Mouse (Mus musculus) midbrain, embryonic 11.5 days (tissue): Measurements from ENCODE around the gene Twf2. TPM values are rescaled to one million over a fixed set of nuclear protein-coding genes. Genes with fewer than 3 reads are reported as not detected.

Experiments used
- ATAC-seq: fragments of 200-750 bp; cut with Nextera tagmentation; 2 replicates; pipeline ENCODE4 v1.8.0; 2017; ENCODE audit warnings: moderate TSS enrichment, moderate library complexity; ENCODE audit not compliant: low FRiP score
- DNase-seq: peaks from one replicate; pipeline ENCODE4 v3.0.0; 2015; ENCODE audit warnings: low spot score; ENCODE audit errors: missing footprints
- H3K27ac ChIP-seq: fragments of 300-500 bp; sonication (generic); 2 replicates; pipeline ENCODE4 v1.5.1; 2014; ENCODE audit warnings: low read depth, low read length
- H3K27me3 ChIP-seq: fragments of 300-500 bp; sonication (generic); 2 replicates; pipeline ENCODE4 v1.6.1; 2014; ENCODE audit warnings: mild to moderate bottlenecking, low read length, moderate library complexity, mixed read lengths; ENCODE audit not compliant: control insufficient read depth, insufficient read depth
- H3K36me3 ChIP-seq: fragments of 300-500 bp; sonication (generic); 2 replicates; pipeline ENCODE4 v1.6.1; 2014; ENCODE audit warnings: mild to moderate bottlenecking, low read length, moderate library complexity, mixed read lengths; ENCODE audit not compliant: control insufficient read depth, insufficient read depth
- H3K4me1 ChIP-seq: fragments of 300-500 bp; sonication (generic); 2 replicates; pipeline ENCODE4 v1.6.1; 2014; ENCODE audit warnings: low read length; ENCODE audit not compliant: control insufficient read depth, insufficient read depth
- H3K4me2 ChIP-seq: fragments of 300-500 bp; sonication (generic); 2 replicates; pipeline ENCODE4 v1.6.1; 2014; ENCODE audit warnings: mild to moderate bottlenecking, moderate library complexity
- H3K4me3 ChIP-seq: fragments of 300-500 bp; sonication (generic); 2 replicates; pipeline ENCODE4 v1.5.1; 2014; ENCODE audit warnings: low read depth, low read length
- H3K9ac ChIP-seq: fragments of 300-500 bp; sonication (generic); 2 replicates; pipeline ENCODE4 v1.6.1; 2014; ENCODE audit warnings: low read length
- H3K9me3 ChIP-seq: fragments of 300-500 bp; sonication (generic); 2 replicates; pipeline ENCODE4 v1.6.1; 2016; ENCODE audit warnings: low read length; ENCODE audit not compliant: control insufficient read depth
- WGBS: fragments of 180-500 bp; shearing (Covaris S2); extraction: QIAGEN DNeasy Blood & Tissue Kit; methylation state at CpG from one replicate; pipeline ENCODE4 v1.1.7; 2014; 5-methylcytosine and 5-hydroxymethylcytosine counted together
- polyA plus RNA-seq: library from polyadenylated mRNA; unstranded; fragments of >200 nt; fragmentation: Nextera tagmentation; extraction: Ambion mirVana; gene quantifications from 2 replicates; pipeline ENCODE4 v1.2.1, GENCODE M21; 2014

The Twf2 gene
- polyA plus RNA-seq, 1 experiment from 2014 or later, result 61.4 TPM

- H3K4me3 ChIP-seq, result no peak overlapping the region
- no peaks in the 10 kb centered on the region for H3K27me3 ChIP-seq
- no peak overlapping the region for H3K27ac ChIP-seq
- no peak overlapping the region for H3K9ac ChIP-seq
- 85% methylated on average over 3 of the region's 3 CpGs for WGBS
- DNase-seq (no peak), ATAC-seq (no peak)
- no peaks in the 10 kb centered on the region for H3K9me3 ChIP-seq
- no peaks in the 10 kb centered on the region for H3K36me3 ChIP-seq
- no peak overlapping the region for H3K4me2 ChIP-seq
- H3K4me1 ChIP-seq, result peaks cover 22% of the 10 kb centered on the region
These were observed 1.0 kb upstream of the Twf2 start for GRCm38 (mm10) chr9:106201895-106202294.

- Histone ChIP-seq H3K4me3 (no peak overlapping the region), H3K27ac (no peak overlapping the region), H3K36me3 (no peaks in the 10 kb centered on the region), H3K27me3 (no peaks in the 10 kb centered on the region), H3K4me2 (peak overlapping the region; percentile 60), H3K4me1 (peaks cover 15% of the 10 kb centered on the region), H3K9ac (no peak overlapping the region; the same call in 1 of the 2 replicates), H3K9me3 (no peaks in the 10 kb centered on the region)
- ATAC-seq, result no peak
- 73% methylated on average over 7 of the region's 7 CpGs for WGBS
- DNase-seq, result no peak
These were observed 1.3 kb downstream of the Twf2 start for GRCm38 (mm10) chr9:106203990-106204851.

GRCm38 (mm10) chr9:106205713-106206290, 2.9 kb downstream of the Twf2 start:
- Histone ChIP-seq H3K9ac (no peak overlapping the region), H3K4me3 (no peak overlapping the region), H3K36me3 (no peaks in the 10 kb centered on the region), H3K27me3 (no peaks in the 10 kb centered on the region), H3K27ac (no peak overlapping the region), H3K9me3 (no peaks in the 10 kb centered on the region), H3K4me2 (no peak overlapping the region), H3K4me1 (peaks cover 10% of the 10 kb centered on the region)
- ATAC-seq (no peak), DNase-seq (no peak)
- WGBS, result 83% methylated on average over 7 of the region's 7 CpGs

GRCm38 (mm10) chr9:106206515-106206914, 3.6 kb downstream of the Twf2 start:
- WGBS, result 87% methylated on average over 2 of the region's 2 CpGs
- no peak overlapping the region for H3K4me3 ChIP-seq
- H3K27me3 ChIP-seq, result no peaks in the 10 kb centered on the region
- DNase-seq (no peak), ATAC-seq (no peak)
- H3K9me3 ChIP-seq, result no peaks in the 10 kb centered on the region
- H3K9ac ChIP-seq, result no peak overlapping the region
- no peak overlapping the region for H3K27ac ChIP-seq
- peaks cover 15% of the 10 kb centered on the region for H3K4me1 ChIP-seq
- no peak overlapping the region for H3K4me2 ChIP-seq
- H3K36me3 ChIP-seq, result no peaks in the 10 kb centered on the region

- no peak overlapping the region for H3K27ac ChIP-seq
- H3K4me1 ChIP-seq, result peaks cover 19% of the 10 kb centered on the region
- 84% methylated on average over 5 of the region's 5 CpGs for WGBS
- no peak overlapping the region for H3K4me3 ChIP-seq
- H3K27me3 ChIP-seq, result no peaks in the 10 kb centered on the region
- H3K9me3 ChIP-seq, result no peaks in the 10 kb centered on the region
- no peaks in the 10 kb centered on the region; the same call in 1 of the 2 replicates for H3K36me3 ChIP-seq
- H3K4me2 ChIP-seq, result no peak overlapping the region
- DNase-seq (no peak), ATAC-seq (no peak)
- H3K9ac ChIP-seq, result no peak overlapping the region
These were observed 5.3 kb downstream of the Twf2 start for GRCm38 (mm10) chr9:106208181-106208580.

GRCm38 (mm10) chr9:106209954-106210353, 7.0 kb downstream of the Twf2 start:
- H3K9me3 ChIP-seq, result no peaks in the 10 kb centered on the region
- no peak overlapping the region for H3K4me2 ChIP-seq
- WGBS, result 94% methylated on average over 4 of the region's 4 CpGs
- ATAC-seq (no peak), DNase-seq (no peak)
- peaks cover 2% of the 10 kb centered on the region; the same call in 1 of the 2 replicates for H3K36me3 ChIP-seq
- H3K4me3 ChIP-seq, result no peak overlapping the region
- H3K27ac ChIP-seq, result no peak overlapping the region
- H3K4me1 ChIP-seq, result peaks cover 10% of the 10 kb centered on the region
- no peak overlapping the region for H3K9ac ChIP-seq
- no peaks in the 10 kb centered on the region for H3K27me3 ChIP-seq

GRCm38 (mm10) chr9:106210853-106211609, 8.1 kb downstream of the Twf2 start:
- Histone ChIP-seq H3K4me2 (peak overlapping the region; percentile 43), H3K4me1 (peaks cover 10% of the 10 kb centered on the region), H3K36me3 (peaks cover 2% of the 10 kb centered on the region; the same call in 1 of the 2 replicates), H3K27me3 (no peaks in the 10 kb centered on the region), H3K9me3 (no peaks in the 10 kb centered on the region), H3K9ac (peak overlapping the region; percentile 61; the same call in 1 of the 2 replicates), H3K27ac (no peak overlapping the region), H3K4me3 (no peak overlapping the region)
- ATAC-seq, result peak; percentile 15; the same call in 1 of the 2 replicates
- no peak for DNase-seq
- 33% methylated on average over 9 of the region's 9 CpGs for WGBS

GRCm38 (mm10) chr9:106211680-106212593, 9.0 kb downstream of the Twf2 start:
- Histone ChIP-seq H3K36me3 (peaks cover 2% of the 10 kb centered on the region; the same call in 1 of the 2 replicates), H3K9me3 (no peaks in the 10 kb centered on the region), H3K27me3 (no peaks in the 10 kb centered on the region), H3K27ac (peak overlapping the region; percentile 37; the same call in 1 of the 2 replicates), H3K4me3 (peak overlapping the region; percentile 19; the same call in 1 of the 2 replicates), H3K9ac (peak overlapping the region; percentile 61), H3K4me2 (peak overlapping the region; percentile 43), H3K4me1 (peaks cover 10% of the 10 kb centered on the region)
- 17% methylated on average over 37 of the region's 37 CpGs for WGBS
- DNase-seq (peak; percentile 99), ATAC-seq (peak; percentile 89)
